Mouse (Mus musculus): ENCODE measurements around the gene Abcc4.

DNA sequence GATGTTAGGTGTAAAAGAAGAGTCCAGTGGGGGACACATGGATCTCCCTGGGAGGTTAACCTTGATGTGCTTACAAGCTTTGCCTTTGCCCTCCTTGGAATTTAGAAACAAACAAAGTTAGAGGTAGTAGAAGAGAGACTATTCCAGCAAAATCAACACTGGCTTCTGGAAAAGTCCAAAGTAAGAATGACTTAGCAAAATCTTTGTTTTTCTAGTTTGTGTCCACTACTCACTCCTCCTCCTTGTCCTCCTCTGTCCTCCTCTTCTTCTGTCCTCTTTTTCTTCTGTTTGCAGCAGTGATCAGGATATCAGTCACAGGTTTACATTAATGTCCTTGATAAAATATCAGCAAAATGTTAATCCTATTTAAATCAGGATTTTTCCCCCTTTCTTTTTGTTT lies 35.8 kb upstream of the Abcc4 start:
- TF ChIP-seq CTCF (IDR thresholded peaks at IDR 0.05; ENCODE audit: control insufficient read depth, insufficient read depth, insufficient replicate concordance, low read depth, low read length) (no peak), POLR2A (IDR thresholded peaks at IDR 0.05; ENCODE audit: control insufficient read depth, low read depth, low read length) (no peak)

All from testis, adult 2 months (tissue).